Mouse (Mus musculus) thymus, adult 2 months (tissue): Measurements from ENCODE around the gene Trp53tg5.

Experiments
- CTCF ChIP-seq: fragments of 200-500 bp; IDR thresholded peaks from 2 replicates; pipeline ENCODE4 v1.5.1; 2012; ENCODE audit warnings: mild to moderate bottlenecking, control low read depth, low read length, moderate library complexity, borderline replicate concordance; ENCODE audit not compliant: control insufficient read depth, poor library complexity, insufficient read depth; ENCODE audit errors: extremely low read depth
- POLR2A ChIP-seq: fragments of 200-500 bp; IDR thresholded peaks from 2 replicates; pipeline ENCODE4 v1.6.1; 2012; ENCODE audit warnings: mild to moderate bottlenecking, low read length, control low read depth, moderate library complexity; ENCODE audit not compliant: control insufficient read depth, poor library complexity, insufficient read depth; ENCODE audit errors: extremely low read depth

DNA sequence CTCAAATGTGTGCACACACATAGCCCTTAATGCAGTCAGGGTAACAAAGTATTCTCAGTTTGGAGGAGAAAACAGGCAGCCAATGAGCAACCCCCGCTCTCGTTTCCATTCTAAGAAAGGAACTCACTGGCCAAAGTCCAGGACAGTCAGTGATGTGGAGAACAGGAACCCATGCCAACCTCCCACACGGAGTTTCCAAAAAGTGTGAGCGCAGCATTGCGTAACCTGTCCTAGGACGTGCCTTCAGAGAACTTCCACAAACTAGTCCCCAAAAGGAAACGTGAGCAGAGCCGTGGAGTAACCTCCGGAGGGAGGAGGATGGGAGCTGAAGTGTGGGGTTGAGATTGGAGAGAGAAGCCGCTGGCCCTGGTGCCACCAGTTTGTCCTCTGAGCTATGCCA is 18.7 kb downstream of the Trp53tg5 start:
- TF ChIP-seq POLR2A = no peak
- TF ChIP-seq CTCF = no peak
